Mouse (Mus musculus): ENCODE results near the gene Smpd2. TPM values are rescaled to one million over a fixed set of nuclear protein-coding genes. Genes with fewer than 3 reads are reported as not detected.
A peak's percentile ranks its signal among the peaks of the same experiment; 100 is the strongest.

Gene Smpd2
- polyA plus RNA-seq, 1 experiment from 2014 or later: 62.9 TPM

DNA sequence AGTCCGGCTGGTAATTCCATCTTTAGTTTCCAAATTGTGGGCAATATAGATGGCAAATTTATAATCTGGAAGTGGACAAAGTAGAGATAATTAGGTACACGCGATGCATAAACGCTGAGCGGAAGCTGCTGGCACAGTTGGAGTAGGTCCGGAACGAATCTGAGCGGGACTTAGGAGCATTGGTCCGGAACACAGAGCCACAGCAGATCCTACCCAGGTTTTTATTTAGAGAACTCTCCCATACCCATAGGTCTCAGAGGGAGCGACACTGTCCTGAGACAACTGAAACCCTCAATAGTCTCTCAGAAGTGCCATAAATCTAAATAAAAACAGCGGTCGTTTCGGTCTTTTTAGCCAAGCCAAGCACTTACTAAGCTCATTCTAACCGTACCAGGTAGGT lies 40.5 kb downstream of the Smpd2 start:
- whole genome bisulfite sequencing: 14% methylated on average over 14 of the region's 14 CpGs
- no peaks in the 10 kb centered on the region for H3K9me3 ChIP-seq
- peaks cover 12% of the 10 kb centered on the region for H3K4me1 ChIP-seq
- peak overlapping the region; percentile 77 for H3K4me2 ChIP-seq (replicated peaks)
- H3K27me3 ChIP-seq: no peaks in the 10 kb centered on the region
- ATAC-seq (ENCODE audit: low FRiP score, low read depth): 0 out of 2 replicates have a peak, but pooled peaks have one; percentile 45
- peak overlapping the region; percentile 74 for H3K9ac ChIP-seq
- peak overlapping the region; percentile 83 for H3K4me3 ChIP-seq
- H3K36me3 ChIP-seq: peaks cover 33% of the 10 kb centered on the region
- peak overlapping the region; percentile 45 for H3K27ac ChIP-seq

GRCm38 (mm10) chr10:41448216-41448615 lies 42.0 kb downstream of the Smpd2 start:
- no peak overlapping the region for H3K27ac ChIP-seq
- 82% methylated on average over 1 of the region's 1 CpGs for WGBS
- no peak overlapping the region for H3K4me2 ChIP-seq (replicated peaks)
- no peak for ATAC-seq (ENCODE audit: low FRiP score, low read depth)
- no peaks in the 10 kb centered on the region for H3K27me3 ChIP-seq
- no peaks in the 10 kb centered on the region for H3K9me3 ChIP-seq
- H3K9ac ChIP-seq: no peak overlapping the region
- H3K4me3 ChIP-seq: no peak overlapping the region
- peaks cover 19% of the 10 kb centered on the region for H3K36me3 ChIP-seq
- H3K4me1 ChIP-seq: peaks cover 9% of the 10 kb centered on the region

Other genes with a start within 250 kb of the Smpd2 start
- gene Fig4, start 187.1 kb downstream of the Smpd2 start, polyA plus RNA-seq (2015; fragmentation: Nextera tagmentation; extraction: Ambion mirVana): 14.9 and 16.0 TPM in 2 replicates
- gene Ak9, start 186.4 kb downstream of the Smpd2 start, polyA plus RNA-seq (2015; fragmentation: Nextera tagmentation; extraction: Ambion mirVana): not detected in 2 replicates
- gene Zbtb24, start 40.0 kb downstream of the Smpd2 start, polyA plus RNA-seq (2015; fragmentation: Nextera tagmentation; extraction: Ambion mirVana): 20.7 and 21.1 TPM in 2 replicates
- gene Mical1, start 14.1 kb downstream of the Smpd2 start, polyA plus RNA-seq (2015; fragmentation: Nextera tagmentation; extraction: Ambion mirVana): 50.6 and 53.7 TPM in 2 replicates
- 0.84 and 1.1 TPM in 2 replicates for gene Ppil6, start 70 bp upstream of the Smpd2 start, polyA plus RNA-seq (2015; fragmentation: Nextera tagmentation; extraction: Ambion mirVana)
- 170 and 184 TPM in 2 replicates for gene Cd164, start 29.0 kb upstream of the Smpd2 start, polyA plus RNA-seq (2015; fragmentation: Nextera tagmentation; extraction: Ambion mirVana)
- gene Ccdc162, start 226.3 kb upstream of the Smpd2 start, polyA plus RNA-seq (2015; fragmentation: Nextera tagmentation; extraction: Ambion mirVana): 1.2 and 1.4 TPM in 2 replicates

Data from limb, embryonic 13.5 days (tissue).